Mouse (Mus musculus) liver, embryonic 14.5 days (tissue): ENCODE measurements around the gene Mipol1. TPM values are rescaled to one million over a fixed set of nuclear protein-coding genes. Genes with fewer than 3 reads are reported as not detected.
"Not testable (repeated sequence)": the region's sequence is repeated elsewhere in the genome, so short reads cannot be mapped to it uniquely, and the experiment has no call there.

Source experiments
- ATAC-seq: fragments of 200-750 bp; cut with Nextera tagmentation; 2 replicates; pipeline ENCODE4 v1.8.0; 2017; ENCODE audit warnings: moderate number of reproducible peaks, mild to moderate bottlenecking, moderate library complexity; ENCODE audit not compliant: insufficient read depth
- DNase-seq, 3 experiments: peaks; one replicate each; pipeline ENCODE4 v3.0.0-alpha.2; 2012 to 2013; ENCODE audit warnings: low read depth in 3 of 3, low spot score in 3 of 3
- H3K27ac ChIP-seq: fragments of 300-500 bp; sonication (generic); 2 replicates; pipeline ENCODE4 v1.5.1; 2014; ENCODE audit warnings: moderate library complexity, mild to moderate bottlenecking, control low read depth, inconsistent platforms
- H3K27me3 ChIP-seq: fragments of 300-500 bp; sonication (generic); 2 replicates; pipeline ENCODE4 v1.6.1; 2014; ENCODE audit warnings: mild to moderate bottlenecking, low read length, moderate library complexity; ENCODE audit not compliant: control insufficient read depth, insufficient read depth
- H3K36me3 ChIP-seq: fragments of 300-500 bp; sonication (generic); replicated peaks from 2 replicates; pipeline ENCODE4 v1.6.1; 2014; ENCODE audit warnings: low read depth; ENCODE audit not compliant: control insufficient read depth, insufficient read depth
- H3K4me1 ChIP-seq, 2 experiments: fragments of 200-500 bp in 1 of 2; fragments of 300-500 bp in 1 of 2; sonication (generic) in 1 of 2; replicated peaks; 2 replicates each; pipeline ENCODE4 v1.6.1; 2012 to 2014; ENCODE audit warnings: antibody characterized with exemption in 1 of 2, inconsistent platforms in 1 of 2, low read length in 1 of 2; ENCODE audit not compliant: control insufficient read depth in 2 of 2, insufficient read depth in 2 of 2
- H3K4me2 ChIP-seq: fragments of 300-500 bp; sonication (generic); 2 replicates; pipeline ENCODE4 v1.6.1; 2014; ENCODE audit warnings: low read depth, mild to moderate bottlenecking, control low read depth, moderate library complexity
- H3K4me3 ChIP-seq, 2 experiments: fragments of 200-500 bp in 1 of 2; fragments of 300-500 bp in 1 of 2; sonication (generic) in 1 of 2; 2 replicates each; pipeline ENCODE4 v1.5.1; 2012 to 2014; ENCODE audit warnings: low read depth in 2 of 2, low read length in 2 of 2, mild to moderate bottlenecking in 2 of 2, control low read depth in 1 of 2, inconsistent platforms in 1 of 2, moderate library complexity in 1 of 2; ENCODE audit not compliant: insufficient read depth in 1 of 2
- H3K9ac ChIP-seq: fragments of 300-500 bp; sonication (generic); replicated peaks from 2 replicates; pipeline ENCODE4 v1.6.1; 2014; ENCODE audit warnings: mild to moderate bottlenecking, control low read depth, moderate library complexity
- H3K9me3 ChIP-seq: fragments of 300-500 bp; sonication (generic); 2 replicates; pipeline ENCODE4 v1.6.1; 2016; ENCODE audit warnings: low read length, mixed read lengths; ENCODE audit not compliant: control insufficient read depth
- CTCF ChIP-seq: IDR thresholded peaks from 2 replicates; pipeline ENCODE4 v1.5.1; 2016; ENCODE audit warnings: antibody characterized with exemption, low read depth, control low read depth
- EP300 ChIP-seq: IDR thresholded peaks from 2 replicates; pipeline ENCODE4 v1.6.1; 2016; ENCODE audit warnings: antibody characterized with exemption, low read depth
- WGBS: fragments of 180-500 bp; shearing (Covaris S2); extraction: QIAGEN DNeasy Blood & Tissue Kit; methylation state at CpG from one replicate; pipeline ENCODE4 v1.1.7; 2014; ENCODE audit not compliant: insufficient replicate concordance; 5-methylcytosine and 5-hydroxymethylcytosine counted together
- polyA plus RNA-seq, 2 experiments: library from polyadenylated mRNA; depleted of rRNA in 1 of 2; stranded (reverse) in 1 of 2; unstranded in 1 of 2; fragments of >200 nt; fragmentation: Nextera tagmentation in 1 of 2; extraction: Ambion mirVana in 1 of 2; gene quantifications; 2 replicates each; pipeline versions ENCODE4 v1.2.1 to v1.2.3; 2012 to 2014

Mipol1 gene
- polyA plus RNA-seq, 2 experiments, result 1.7 to 3.5 TPM

GRCm38 (mm10) chr12:57413833-57414232 is 183.6 kb downstream of the Mipol1 start:
- no peak overlapping the region for H3K4me3 ChIP-seq
- no peaks in the 10 kb centered on the region for H3K36me3 ChIP-seq
- H3K27ac ChIP-seq, result no peak overlapping the region
- H3K27me3 ChIP-seq, result no peaks in the 10 kb centered on the region
- TF ChIP-seq CTCF (no peak), EP300 (no peak)
- WGBS, result 55% methylated on average over 3 of the region's 3 CpGs
- H3K9ac ChIP-seq, result no peak overlapping the region
- no peak for ATAC-seq
- H3K4me1 ChIP-seq, result no peaks in the 10 kb centered on the region
- no peaks in the 10 kb centered on the region for H3K9me3 ChIP-seq
- no peak for DNase-seq
- no peak overlapping the region for H3K4me2 ChIP-seq

GRCm38 (mm10) chr12:57424902-57425301 is 194.7 kb downstream of the Mipol1 start:
- no peak overlapping the region for H3K4me3 ChIP-seq
- DNase-seq, result no peak
- H3K36me3 ChIP-seq, result no peaks in the 10 kb centered on the region
- no peaks in the 10 kb centered on the region for H3K9me3 ChIP-seq
- H3K9ac ChIP-seq, result no peak overlapping the region
- H3K4me1 ChIP-seq, result no peaks in the 10 kb centered on the region
- 77% methylated on average over 5 of the region's 5 CpGs for WGBS
- TF ChIP-seq CTCF (no peak), EP300 (no peak)
- no peaks in the 10 kb centered on the region for H3K27me3 ChIP-seq
- no peak overlapping the region for H3K4me2 ChIP-seq
- no peak overlapping the region for H3K27ac ChIP-seq
- ATAC-seq, result no peak

- WGBS, result 75% methylated on average over 3 of the region's 3 CpGs
- TF ChIP-seq EP300 (no peak), CTCF (no peak)
- Histone ChIP-seq H3K27ac (no peak overlapping the region), H3K36me3 (no peaks in the 10 kb centered on the region), H3K4me1 (no peaks in the 10 kb centered on the region), H3K4me2 (no peak overlapping the region), H3K9me3 (no peaks in the 10 kb centered on the region), H3K4me3 (no peak overlapping the region), H3K27me3 (no peaks in the 10 kb centered on the region), H3K9ac (no peak overlapping the region)
- ATAC-seq (no peak), DNase-seq (no peak)
These were observed 198.0 kb downstream of the Mipol1 start for GRCm38 (mm10) chr12:57428243-57428642.

GRCm38 (mm10) chr12:57428767-57429166 is 198.5 kb downstream of the Mipol1 start:
- no peak overlapping the region for H3K27ac ChIP-seq
- 48% methylated on average over 2 of the region's 2 CpGs for WGBS
- TF ChIP-seq CTCF (no peak), EP300 (no peak)
- H3K4me1 ChIP-seq, result no peaks in the 10 kb centered on the region
- no peaks in the 10 kb centered on the region for H3K27me3 ChIP-seq
- H3K4me2 ChIP-seq, result no peak overlapping the region
- H3K9ac ChIP-seq, result no peak overlapping the region
- no peaks in the 10 kb centered on the region for H3K36me3 ChIP-seq
- no peaks in the 10 kb centered on the region for H3K9me3 ChIP-seq
- DNase-seq (no peak), ATAC-seq (no peak)
- H3K4me3 ChIP-seq, result no peak overlapping the region

GRCm38 (mm10) chr12:57436939-57437659 is 206.9 kb downstream of the Mipol1 start:
- H3K4me1 ChIP-seq, H3K27me3 ChIP-seq, H3K36me3 ChIP-seq, DNase-seq, H3K9me3 ChIP-seq, H3K9ac ChIP-seq, H3K27ac ChIP-seq, H3K4me2 ChIP-seq, ATAC-seq, H3K4me3 ChIP-seq: not testable (repeated sequence)
- 61% methylated on average over 8 of the region's 8 CpGs for WGBS
